Mouse (Mus musculus): ENCODE measurements around the gene P4ha1. TPM values are rescaled to one million over a fixed set of nuclear protein-coding genes. Genes with fewer than 3 reads are reported as not detected.

Gene P4ha1
- polyA plus RNA-seq, 1 experiment: 1.7 TPM

DNA sequence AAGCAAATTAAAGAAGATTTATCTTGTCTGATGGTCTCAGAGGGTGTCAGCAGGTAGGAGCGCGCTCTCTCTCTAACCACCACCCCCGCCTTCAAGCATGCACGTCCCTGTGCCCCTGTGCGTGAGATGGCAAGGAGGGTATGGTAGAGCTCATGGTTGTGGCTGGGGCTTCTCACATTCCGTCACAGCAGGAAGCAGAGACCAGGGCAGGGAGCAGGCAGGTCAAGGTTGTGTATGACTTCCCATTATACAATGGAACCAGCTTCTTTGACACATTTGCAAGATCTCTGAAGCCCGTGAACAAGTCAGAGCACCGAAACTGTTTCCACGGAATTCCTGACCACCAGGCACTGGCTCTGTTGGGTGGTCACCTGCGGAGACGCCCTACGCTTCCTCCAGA is 87.2 kb downstream of the P4ha1 start:
- TF ChIP-seq CTCF (IDR thresholded peaks at IDR 0.05; ENCODE audit: extremely low read depth, insufficient read length, insufficient replicate concordance, low read depth, low read length) (no peak), POLR2A (IDR thresholded peaks at IDR 0.05; ENCODE audit: low read depth, low read length) (no peak)
- no peak overlapping the region for H3K27ac ChIP-seq (ENCODE audit: insufficient read depth, low read depth, low read length)
- WGBS: 87% methylated on average over 12 of the region's 12 CpGs

DNA sequence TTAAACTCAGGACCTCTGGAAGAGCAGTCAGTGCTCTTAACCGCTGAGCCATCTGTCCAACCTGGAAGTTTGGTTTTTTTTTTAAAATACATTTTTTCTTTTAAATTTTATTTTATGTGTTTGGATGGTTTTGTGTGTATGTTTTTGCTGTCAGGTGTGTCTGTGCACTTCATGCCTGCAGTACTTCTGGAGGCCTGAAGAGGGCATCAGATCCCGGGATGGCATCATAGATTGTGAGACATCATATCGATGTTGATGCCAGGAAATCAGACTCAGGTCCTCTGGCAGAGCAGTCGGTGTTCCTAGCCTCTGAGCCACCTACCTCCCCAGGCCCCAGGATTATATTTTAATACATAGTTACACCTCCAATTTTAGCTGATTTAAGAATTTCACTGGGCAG is 90.6 kb downstream of the P4ha1 start:
- H3K27me3 ChIP-seq (ENCODE audit: control insufficient read depth, insufficient read depth, low read length): no peaks in the 10 kb centered on the region
- H3K36me3 ChIP-seq (ENCODE audit: control insufficient read depth, insufficient read depth, low read length): peaks cover 19% of the 10 kb centered on the region
- 94% methylated on average over 4 of the region's 4 CpGs for WGBS
- H3K4me3 ChIP-seq (ENCODE audit: low read depth, low read length): no peak overlapping the region
- H3K4me1 ChIP-seq (ENCODE audit: control insufficient read depth, insufficient read depth, insufficient read length, low read length): no peaks in the 10 kb centered on the region
- peak; percentile 19; the same call in 1 of the 2 replicates for TF ChIP-seq CTCF (IDR thresholded peaks at IDR 0.05; ENCODE audit: extremely low read depth, insufficient read length, insufficient replicate concordance, low read depth, low read length)
- no peak for TF ChIP-seq POLR2A (IDR thresholded peaks at IDR 0.05; ENCODE audit: low read depth, low read length)
- no peak overlapping the region for H3K27ac ChIP-seq (ENCODE audit: insufficient read depth, low read depth, low read length)

More for the DNA sequence above, 87.2 kb downstream of the P4ha1 start:
- H3K27me3 ChIP-seq (ENCODE audit: control insufficient read depth, insufficient read depth, low read length): no peaks in the 10 kb centered on the region
- H3K4me3 ChIP-seq (ENCODE audit: low read depth, low read length): no peak overlapping the region
- H3K36me3 ChIP-seq (ENCODE audit: control insufficient read depth, insufficient read depth, low read length): peaks cover 13% of the 10 kb centered on the region
- H3K4me1 ChIP-seq (ENCODE audit: control insufficient read depth, insufficient read depth, insufficient read length, low read length): peaks cover 4% of the 10 kb centered on the region

DNA sequence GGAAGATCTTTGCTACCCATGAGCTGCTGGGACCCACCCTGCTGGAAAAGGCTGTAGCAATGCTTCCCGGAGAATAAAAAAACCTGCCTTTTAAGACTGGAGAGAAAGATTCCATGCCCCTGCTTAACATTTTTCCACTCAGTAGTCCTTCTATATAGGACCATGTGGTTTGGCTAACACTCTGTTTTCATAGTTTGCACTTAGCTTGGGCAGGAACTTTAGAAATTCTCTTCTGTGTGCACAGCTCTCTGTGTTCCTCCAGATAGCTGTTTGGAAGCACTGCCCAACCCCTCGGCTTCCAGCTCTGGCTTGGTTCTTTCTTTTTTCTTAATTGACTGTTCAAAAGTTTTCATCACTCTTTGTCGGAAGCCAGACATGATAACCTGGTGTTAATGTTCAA is 93.5 kb downstream of the P4ha1 start:
- no peaks in the 10 kb centered on the region for H3K27me3 ChIP-seq (ENCODE audit: control insufficient read depth, insufficient read depth, low read length)
- H3K4me1 ChIP-seq (ENCODE audit: control insufficient read depth, insufficient read depth, insufficient read length, low read length): no peaks in the 10 kb centered on the region
- TF ChIP-seq POLR2A (IDR thresholded peaks at IDR 0.05; ENCODE audit: low read depth, low read length): no peak
- no peak for TF ChIP-seq CTCF (IDR thresholded peaks at IDR 0.05; ENCODE audit: extremely low read depth, insufficient read length, insufficient replicate concordance, low read depth, low read length)
- no peak overlapping the region for H3K4me3 ChIP-seq (ENCODE audit: low read depth, low read length)
- H3K36me3 ChIP-seq (ENCODE audit: control insufficient read depth, insufficient read depth, low read length): peaks cover 26% of the 10 kb centered on the region
- WGBS: 82% methylated on average over 3 of the region's 3 CpGs
- H3K27ac ChIP-seq (ENCODE audit: insufficient read depth, low read depth, low read length): no peak overlapping the region

DNA sequence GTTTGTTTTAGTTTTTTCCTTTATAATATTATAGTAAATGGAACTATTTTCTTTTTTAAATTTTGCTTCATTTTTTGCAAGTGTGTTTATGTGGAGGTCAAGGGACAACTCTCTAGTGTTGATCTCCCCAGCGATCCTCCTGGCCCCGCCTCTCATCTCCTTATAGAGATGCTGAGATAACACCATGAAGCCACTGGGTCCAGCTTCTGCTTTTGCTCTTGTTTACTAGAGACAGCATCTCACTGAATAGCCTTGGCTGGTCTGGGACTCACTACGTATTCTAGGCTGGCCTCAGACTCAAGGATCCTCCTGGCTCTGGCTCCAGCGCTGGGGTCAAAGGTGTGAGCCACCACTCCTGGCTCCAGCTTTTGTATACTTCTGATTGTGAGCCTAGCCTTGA is 96.4 kb downstream of the P4ha1 start:
- H3K4me3 ChIP-seq (ENCODE audit: low read depth, low read length): no peak overlapping the region
- WGBS: 76% methylated on average over 4 of the region's 4 CpGs

More for the DNA sequence above, 96.4 kb downstream of the P4ha1 start:
- H3K27ac ChIP-seq (ENCODE audit: insufficient read depth, low read depth, low read length): no peak overlapping the region
- no peak for TF ChIP-seq CTCF (IDR thresholded peaks at IDR 0.05; ENCODE audit: extremely low read depth, insufficient read length, insufficient replicate concordance, low read depth, low read length)
- no peak for TF ChIP-seq POLR2A (IDR thresholded peaks at IDR 0.05; ENCODE audit: low read depth, low read length)
- H3K27me3 ChIP-seq (ENCODE audit: control insufficient read depth, insufficient read depth, low read length): no peaks in the 10 kb centered on the region
- no peaks in the 10 kb centered on the region for H3K4me1 ChIP-seq (ENCODE audit: control insufficient read depth, insufficient read depth, insufficient read length, low read length)
- peaks cover 30% of the 10 kb centered on the region for H3K36me3 ChIP-seq (ENCODE audit: control insufficient read depth, insufficient read depth, low read length)

Other genes starting within 250 kb of the P4ha1 start
- gene Sept10, start 101.4 kb upstream of the P4ha1 start, polyA plus RNA-seq (2012; rRNA removed): 1.1 and 1.5 TPM in 2 replicates
- gene Sowahc, start 101.3 kb upstream of the P4ha1 start, polyA plus RNA-seq (2012; rRNA removed): 1.9 and 6.3 TPM in 2 replicates
- gene Gm10273, start 72.3 kb downstream of the P4ha1 start, polyA plus RNA-seq (2012; rRNA removed): 0.38 and 1.1 TPM in 2 replicates
- gene Pla2g12b, start 80.4 kb downstream of the P4ha1 start, polyA plus RNA-seq (2012; rRNA removed): 31.3 and 92.7 TPM in 2 replicates
- gene Oit3, start 118.5 kb downstream of the P4ha1 start, polyA plus RNA-seq (2012; rRNA removed): 0.24 and 0.72 TPM in 2 replicates